Mouse (Mus musculus) kidney, embryonic 14.5 days (tissue): ENCODE data around the gene Prkar1b. TPM values are rescaled to one million over a fixed set of nuclear protein-coding genes. Genes with fewer than 3 reads are reported as not detected.

ENCODE experiments used
- ATAC-seq: fragments of 200-750 bp; cut with Nextera tagmentation; 2 replicates; pipeline ENCODE4 v1.8.0; 2017; ENCODE audit warnings: moderate number of reproducible peaks, mild to moderate bottlenecking, moderate TSS enrichment, moderate library complexity; ENCODE audit not compliant: low FRiP score, low TSS enrichment
- H3K27ac ChIP-seq: fragments of 300-500 bp; sonication (generic); 2 replicates; pipeline ENCODE4 v1.5.1; 2014; ENCODE audit warnings: low read depth, mild to moderate bottlenecking, low read length, moderate library complexity, mixed read lengths
- H3K27me3 ChIP-seq: fragments of 300-500 bp; sonication (generic); 2 replicates; pipeline ENCODE4 v1.6.1; 2014; ENCODE audit warnings: mild to moderate bottlenecking, low read length; ENCODE audit not compliant: control insufficient read depth, insufficient read depth
- H3K36me3 ChIP-seq: fragments of 300-500 bp; sonication (generic); 2 replicates; pipeline ENCODE4 v1.6.1; 2014; ENCODE audit warnings: low read length, mixed read lengths; ENCODE audit not compliant: control insufficient read depth, insufficient read depth
- H3K4me1 ChIP-seq: fragments of 300-500 bp; sonication (generic); 2 replicates; pipeline ENCODE4 v1.6.1; 2014; ENCODE audit warnings: low read length, mixed read lengths; ENCODE audit not compliant: control insufficient read depth, insufficient read depth
- H3K4me2 ChIP-seq: fragments of 300-500 bp; sonication (generic); replicated peaks from 2 replicates; pipeline ENCODE4 v1.6.1; 2014; ENCODE audit warnings: low read depth, mild to moderate bottlenecking, low read length
- H3K4me3 ChIP-seq: fragments of 300-500 bp; sonication (generic); 2 replicates; pipeline ENCODE4 v1.5.1; 2014; ENCODE audit warnings: mild to moderate bottlenecking, low read length
- H3K9ac ChIP-seq: fragments of 300-500 bp; sonication (generic); 2 replicates; pipeline ENCODE4 v1.6.1; 2014; ENCODE audit warnings: low read depth, mild to moderate bottlenecking, low read length, moderate library complexity
- H3K9me3 ChIP-seq: fragments of 300-500 bp; sonication (generic); 2 replicates; pipeline ENCODE4 v1.6.1; 2016; ENCODE audit warnings: low read length; ENCODE audit not compliant: control insufficient read depth
- WGBS: fragments of 180-500 bp; shearing (Covaris S2); extraction: QIAGEN DNeasy Blood & Tissue Kit; methylation state at CpG from one replicate; pipeline ENCODE4 v1.1.7; 2014; 5-methylcytosine and 5-hydroxymethylcytosine counted together
- polyA plus RNA-seq: library from polyadenylated mRNA; unstranded; fragments of >200 nt; fragmentation: Nextera tagmentation; extraction: Ambion mirVana; gene quantifications from 2 replicates; pipeline ENCODE4 v1.2.1, GENCODE M21; 2014

Prkar1b gene
- polyA plus RNA-seq, 1 experiment from 2014 or later = 15.7 TPM

- no peak overlapping the region for H3K4me2 ChIP-seq
- ATAC-seq = no peak
- no peak overlapping the region for H3K4me3 ChIP-seq
- H3K27ac ChIP-seq = no peak overlapping the region
- peaks cover 9% of the 10 kb centered on the region; the same call in 1 of the 2 replicates for H3K4me1 ChIP-seq
- no peak overlapping the region for H3K9ac ChIP-seq
- no peaks in the 10 kb centered on the region for H3K9me3 ChIP-seq
- no peaks in the 10 kb centered on the region for H3K36me3 ChIP-seq
- WGBS = 88% methylated on average over 5 of the region's 5 CpGs
- H3K27me3 ChIP-seq = no peaks in the 10 kb centered on the region
Observed at GRCm38 (mm10) chr5:139072866-139073265, 76.9 kb downstream of the Prkar1b start.

DNA sequence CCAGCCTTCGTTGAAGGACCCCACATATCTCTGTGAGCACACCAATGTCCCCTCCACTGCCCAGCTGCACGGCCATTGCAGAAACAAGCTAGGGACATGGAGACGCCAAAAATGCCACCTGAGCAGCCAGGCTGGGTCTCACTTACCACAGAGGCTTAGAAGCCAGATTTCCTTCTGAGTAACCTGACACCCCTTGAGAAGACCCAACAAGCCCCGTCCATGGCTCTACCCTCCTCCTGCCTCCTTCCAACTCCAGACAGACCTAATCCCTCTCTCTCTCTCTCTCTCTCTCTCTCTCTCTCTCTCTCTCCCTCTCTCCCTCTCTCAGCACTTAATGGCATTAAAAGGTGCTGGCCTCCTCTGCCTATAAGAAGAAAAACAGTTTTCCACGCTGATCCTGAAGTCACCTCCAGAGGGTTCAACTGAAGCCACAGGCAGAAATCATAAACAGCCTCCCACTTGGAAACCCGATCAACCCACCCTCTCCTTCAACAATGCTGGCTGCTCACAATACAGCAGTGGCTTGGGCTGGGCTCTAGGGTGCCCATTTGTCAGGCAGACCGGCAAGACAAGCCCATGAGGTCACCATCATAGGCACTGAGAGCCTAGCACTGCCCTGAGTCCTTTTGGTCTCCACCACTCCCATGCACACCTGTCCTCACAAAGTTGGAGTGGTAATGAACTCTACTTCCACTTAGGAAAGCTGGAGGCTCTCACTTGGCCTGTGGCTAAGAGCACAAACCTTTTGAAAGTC lies 82.8 kb downstream of the Prkar1b start:
- Histone ChIP-seq H3K9ac (no peak overlapping the region), H3K4me1 (peaks cover 4% of the 10 kb centered on the region; the same call in 1 of the 2 replicates), H3K9me3 (no peaks in the 10 kb centered on the region), H3K27ac (no peak overlapping the region), H3K27me3 (no peaks in the 10 kb centered on the region), H3K4me3 (no peak overlapping the region), H3K4me2 (no peak overlapping the region), H3K36me3 (no peaks in the 10 kb centered on the region)
- WGBS = 13% methylated on average over 7 of the region's 7 CpGs
- peak; percentile 67; the same call in 1 of the 2 replicates for ATAC-seq

DNA sequence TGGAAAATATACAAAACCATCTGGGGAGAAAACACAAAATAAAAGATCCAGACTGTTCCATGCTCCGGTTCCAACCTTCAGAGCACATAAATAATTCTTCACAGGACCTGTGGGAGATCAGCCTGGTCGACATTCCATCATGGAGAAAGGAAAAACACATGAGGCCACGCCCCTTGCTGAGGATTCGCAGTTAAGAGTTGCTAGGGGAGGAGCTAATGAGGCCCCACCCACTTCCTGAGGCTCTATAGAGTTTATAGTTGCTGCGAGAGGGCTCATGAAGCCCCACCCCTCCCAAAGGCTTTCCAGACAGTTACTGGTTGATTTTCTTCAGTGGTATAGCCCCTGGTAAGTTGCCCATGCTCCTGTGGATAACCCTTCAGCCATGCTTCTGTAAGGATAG lies 85.2 kb downstream of the Prkar1b start:
- WGBS = 53% methylated on average over 5 of the region's 5 CpGs
- Histone ChIP-seq H3K4me3 (no peak overlapping the region), H3K27me3 (no peaks in the 10 kb centered on the region), H3K4me1 (peaks cover 4% of the 10 kb centered on the region; the same call in 1 of the 2 replicates), H3K9me3 (no peaks in the 10 kb centered on the region), H3K36me3 (no peaks in the 10 kb centered on the region), H3K9ac (no peak overlapping the region), H3K27ac (no peak overlapping the region), H3K4me2 (no peak overlapping the region)
- ATAC-seq = no peak; the same call in 1 of the 2 replicates

GRCm38 (mm10) chr5:139061680-139062079 lies 88.1 kb downstream of the Prkar1b start:
- ATAC-seq = no peak
- no peaks in the 10 kb centered on the region for H3K36me3 ChIP-seq
- H3K4me1 ChIP-seq = peaks cover 9% of the 10 kb centered on the region; the same call in 1 of the 2 replicates
- no peak overlapping the region for H3K9ac ChIP-seq
- H3K4me3 ChIP-seq = no peak overlapping the region
- H3K27me3 ChIP-seq = no peaks in the 10 kb centered on the region
- H3K4me2 ChIP-seq = no peak overlapping the region
- WGBS = 85% methylated on average over 5 of the region's 5 CpGs
- H3K27ac ChIP-seq = no peak overlapping the region
- H3K9me3 ChIP-seq = no peaks in the 10 kb centered on the region

DNA sequence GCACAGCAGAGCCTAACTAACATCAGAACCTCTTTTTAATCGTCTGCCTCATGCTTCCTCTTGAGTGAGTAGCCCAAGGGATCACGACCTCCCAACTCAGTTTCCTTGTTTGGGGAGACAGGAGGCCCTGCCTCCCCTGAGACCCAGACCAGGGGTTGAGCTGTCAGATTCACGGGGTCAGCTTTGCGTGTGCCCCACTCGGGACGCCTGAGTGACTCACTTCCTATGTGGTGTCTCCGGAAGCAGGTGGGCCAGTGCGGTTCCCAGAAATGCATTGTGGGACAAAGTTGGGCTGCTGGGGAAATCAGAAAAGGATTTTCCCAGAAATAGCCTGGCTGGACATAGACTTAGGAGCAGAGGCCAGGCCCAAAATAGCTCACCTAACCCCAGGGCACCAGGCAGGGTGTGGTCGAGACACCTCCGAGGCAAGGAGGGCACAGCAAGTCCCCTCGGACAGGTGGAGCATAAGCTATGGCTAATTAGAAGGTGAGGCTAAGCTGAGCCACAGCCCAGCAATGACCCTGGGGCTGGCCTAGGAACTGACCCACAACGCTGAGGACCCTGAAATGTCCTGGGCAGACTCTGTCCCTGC lies 89.2 kb downstream of the Prkar1b start:
- Histone ChIP-seq H3K4me2 (no peak overlapping the region), H3K27me3 (no peaks in the 10 kb centered on the region), H3K9ac (no peak overlapping the region; the same call in 1 of the 2 replicates), H3K9me3 (no peaks in the 10 kb centered on the region), H3K4me3 (no peak overlapping the region), H3K4me1 (peaks cover 16% of the 10 kb centered on the region; the same call in 1 of the 2 replicates), H3K36me3 (no peaks in the 10 kb centered on the region), H3K27ac (no peak overlapping the region)
- WGBS = 51% methylated on average over 12 of the region's 12 CpGs
- ATAC-seq = no peak

DNA sequence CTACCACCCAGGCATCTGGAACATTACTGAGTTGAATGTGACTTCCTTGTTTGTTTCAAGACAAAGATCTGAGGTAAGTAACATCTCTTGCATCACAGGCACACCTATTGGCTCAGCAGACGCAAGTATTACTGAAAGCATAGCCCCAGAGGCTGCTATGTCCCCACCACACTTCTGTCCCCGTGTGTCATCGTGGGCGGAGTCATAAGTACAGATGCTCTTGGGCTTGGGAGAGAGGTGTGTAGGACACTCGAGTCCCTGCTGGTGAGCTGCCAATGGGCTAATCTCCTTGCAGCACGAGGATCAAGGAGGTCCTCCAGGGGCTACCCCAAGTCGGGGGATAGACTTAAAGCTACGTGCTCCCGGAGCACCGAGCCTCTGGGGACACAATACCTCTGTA lies 96.6 kb downstream of the Prkar1b start:
- no peaks in the 10 kb centered on the region for H3K27me3 ChIP-seq
- no peak overlapping the region for H3K27ac ChIP-seq
- 88% methylated on average over 10 of the region's 10 CpGs for WGBS
- no peaks in the 10 kb centered on the region for H3K9me3 ChIP-seq
- H3K9ac ChIP-seq = no peak overlapping the region
- H3K4me2 ChIP-seq = no peak overlapping the region
- H3K4me1 ChIP-seq = peaks cover 12% of the 10 kb centered on the region; the same call in 1 of the 2 replicates
- no peak for ATAC-seq
- H3K36me3 ChIP-seq = no peaks in the 10 kb centered on the region
- no peak overlapping the region for H3K4me3 ChIP-seq

DNA sequence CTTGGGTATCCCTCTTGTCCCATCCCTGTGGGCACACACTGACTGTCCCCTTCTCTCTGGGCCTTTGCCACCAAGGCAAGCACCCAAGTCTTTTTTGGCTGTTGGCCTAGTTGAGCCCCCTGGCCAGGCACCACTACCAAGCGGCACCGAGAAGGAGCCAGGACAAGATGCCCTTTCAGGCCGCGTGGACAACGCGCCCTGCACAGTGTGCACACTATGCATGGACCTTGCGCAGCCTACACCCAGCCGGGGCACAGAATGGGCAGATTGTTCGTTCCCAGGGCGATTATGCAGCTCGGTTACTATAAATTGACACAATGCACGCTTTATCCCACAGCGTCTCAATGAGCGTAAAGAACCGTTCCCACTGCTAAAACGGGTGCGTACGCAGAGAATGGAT lies 98.5 kb downstream of the Prkar1b start:
- H3K4me3 ChIP-seq = no peak overlapping the region
- H3K27me3 ChIP-seq = no peaks in the 10 kb centered on the region
- no peaks in the 10 kb centered on the region for H3K9me3 ChIP-seq
- no peak overlapping the region for H3K27ac ChIP-seq
- no peaks in the 10 kb centered on the region for H3K36me3 ChIP-seq
- no peak for ATAC-seq
- peaks cover 3% of the 10 kb centered on the region; the same call in 1 of the 2 replicates for H3K4me1 ChIP-seq
- H3K4me2 ChIP-seq = no peak overlapping the region
- no peak overlapping the region for H3K9ac ChIP-seq
- WGBS = 93% methylated on average over 18 of the region's 18 CpGs

DNA sequence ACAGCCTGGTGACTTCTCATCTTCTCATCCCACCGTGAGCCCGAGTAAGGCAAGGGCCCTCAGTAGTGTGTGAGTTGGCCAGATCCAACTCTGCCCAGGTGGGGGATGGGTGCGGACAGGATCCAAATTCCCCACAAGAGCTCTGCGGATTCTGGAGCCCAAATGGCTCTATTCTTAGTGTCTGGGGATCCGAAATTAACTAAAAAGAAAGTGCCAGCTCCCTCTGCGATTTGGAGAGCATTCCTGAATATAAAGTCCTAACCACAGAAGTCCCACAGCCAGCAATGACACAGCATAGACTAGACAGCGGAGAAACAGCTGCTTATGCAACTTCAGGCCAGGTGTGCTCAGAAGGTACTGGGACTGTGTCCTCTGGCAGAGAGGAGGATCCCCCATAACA lies 100.4 kb downstream of the Prkar1b start:
- no peak overlapping the region for H3K27ac ChIP-seq
- H3K9me3 ChIP-seq = no peaks in the 10 kb centered on the region
- no peak for ATAC-seq
- no peak overlapping the region for H3K4me2 ChIP-seq
- H3K4me3 ChIP-seq = no peak overlapping the region
- WGBS = 83% methylated on average over 7 of the region's 7 CpGs
- H3K36me3 ChIP-seq = no peaks in the 10 kb centered on the region
- no peaks in the 10 kb centered on the region for H3K4me1 ChIP-seq
- no peak overlapping the region for H3K9ac ChIP-seq
- no peaks in the 10 kb centered on the region for H3K27me3 ChIP-seq

DNA sequence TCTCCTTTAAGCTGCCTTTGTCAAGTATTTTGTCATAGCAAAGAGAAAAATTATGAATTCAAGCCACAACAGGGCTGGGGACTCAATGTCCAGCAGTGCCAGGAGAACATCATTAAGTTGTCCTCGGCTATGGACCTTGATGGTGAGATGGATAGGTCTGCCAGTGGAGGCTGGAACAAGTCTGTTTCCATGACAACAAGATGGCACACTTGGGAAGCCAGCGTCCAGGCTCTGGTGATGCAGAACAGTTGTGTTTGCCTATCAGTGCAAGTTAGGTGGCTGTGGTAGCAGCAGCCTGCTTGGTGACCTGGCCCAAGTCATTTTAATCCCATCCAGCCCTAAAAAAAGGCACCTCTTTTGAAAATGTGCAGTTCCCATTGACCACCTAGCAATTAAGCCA lies 102.6 kb downstream of the Prkar1b start:
- 47% methylated on average over 2 of the region's 2 CpGs for WGBS
- no peak for ATAC-seq
- no peak overlapping the region for H3K9ac ChIP-seq

More for the DNA sequence above, 102.6 kb downstream of the Prkar1b start:
- H3K4me3 ChIP-seq = no peak overlapping the region
- H3K27me3 ChIP-seq = no peaks in the 10 kb centered on the region
- H3K4me1 ChIP-seq = no peaks in the 10 kb centered on the region
- no peaks in the 10 kb centered on the region for H3K9me3 ChIP-seq
- no peak overlapping the region for H3K4me2 ChIP-seq
- H3K36me3 ChIP-seq = 0 out of 2 replicates have a peak, but pooled peaks cover under 1% of the 10 kb centered on the region
- no peak overlapping the region for H3K27ac ChIP-seq
